Mouse (Mus musculus): Measurements from ENCODE around the gene Gm6401. TPM values are rescaled to one million over a fixed set of nuclear protein-coding genes. Genes with fewer than 3 reads are reported as not detected.
"Not testable (repeated sequence)": the region's sequence is repeated elsewhere in the genome, so short reads cannot be mapped to it uniquely, and the experiment has no call there.

Gm6401 gene
- not detected in 2 replicates for polyA plus RNA-seq (2015; fragmentation: Nextera tagmentation; extraction: Ambion mirVana)

- H3K27ac ChIP-seq (ENCODE audit: low read length); H3K4me2 ChIP-seq (ENCODE audit: low read length); H3K27me3 ChIP-seq (replicated peaks; ENCODE audit: control insufficient read depth, insufficient read depth, low read length); H3K9ac ChIP-seq (replicated peaks; ENCODE audit: low read depth, low read length); H3K36me3 ChIP-seq (ENCODE audit: control insufficient read depth, insufficient read depth); H3K4me1 ChIP-seq (replicated peaks; ENCODE audit: control insufficient read depth, insufficient read depth, low read length); H3K4me3 ChIP-seq (replicated peaks; ENCODE audit: low read length); H3K9me3 ChIP-seq (ENCODE audit: control insufficient read depth, low read length); ATAC-seq: not testable (repeated sequence)
- 75% methylated on average over 1 of the region's 1 CpGs for WGBS
Measured at GRCm38 (mm10) chr14:41967827-41968226, at the start of gene Gm6401. TSS of gene Gm6401 (minus strand) at chr14:41967927.

DNA sequence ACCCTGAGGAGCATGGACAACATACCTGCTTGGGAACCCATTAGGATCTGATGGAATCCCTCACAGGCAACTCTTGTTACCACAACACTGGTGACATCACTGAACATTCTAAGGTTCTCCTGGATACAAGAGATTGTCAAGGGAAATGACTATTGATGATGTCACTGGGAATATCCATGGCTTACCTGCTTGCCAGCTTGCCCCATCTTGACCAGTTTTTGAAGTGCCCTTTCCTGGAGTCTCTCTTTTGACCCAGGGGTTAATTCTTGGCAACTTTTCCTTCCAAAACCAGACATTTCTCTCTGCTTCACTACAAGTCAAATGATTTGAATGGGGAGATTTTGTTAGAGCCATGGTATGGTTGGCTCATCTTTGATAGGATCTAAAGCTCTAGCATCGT lies 15.5 kb upstream of the Gm6401 start, which contains the start of gene Gm3543:
Gene Gm3543, minus strand, starts transcription at position 101 of the 400 bp plus-strand sequence.
- not testable (repeated sequence) for H3K36me3 ChIP-seq (ENCODE audit: control insufficient read depth, insufficient read depth); H3K4me3 ChIP-seq (replicated peaks; ENCODE audit: low read length); H3K4me2 ChIP-seq (ENCODE audit: low read length); ATAC-seq; H3K27me3 ChIP-seq (replicated peaks; ENCODE audit: control insufficient read depth, insufficient read depth, low read length); H3K27ac ChIP-seq (ENCODE audit: low read length); H3K9me3 ChIP-seq (ENCODE audit: control insufficient read depth, low read length); H3K4me1 ChIP-seq (replicated peaks; ENCODE audit: control insufficient read depth, insufficient read depth, low read length); H3K9ac ChIP-seq (replicated peaks; ENCODE audit: low read depth, low read length)
- WGBS: no CpG with 5 or more reads among the region's 1 CpGs

GRCm38 (mm10) chr14:41968596-41968995 lies 869 bp upstream of the Gm6401 start:
- H3K9ac ChIP-seq (replicated peaks; ENCODE audit: low read depth, low read length); H3K36me3 ChIP-seq (ENCODE audit: control insufficient read depth, insufficient read depth); H3K27me3 ChIP-seq (replicated peaks; ENCODE audit: control insufficient read depth, insufficient read depth, low read length); H3K27ac ChIP-seq (ENCODE audit: low read length); H3K9me3 ChIP-seq (ENCODE audit: control insufficient read depth, low read length); H3K4me2 ChIP-seq (ENCODE audit: low read length); ATAC-seq; H3K4me1 ChIP-seq (replicated peaks; ENCODE audit: control insufficient read depth, insufficient read depth, low read length); H3K4me3 ChIP-seq (replicated peaks; ENCODE audit: low read length): not testable (repeated sequence)
- WGBS: 62% methylated on average over 3 of the region's 3 CpGs

GRCm38 (mm10) chr14:41964095-41964494 lies 3.6 kb downstream of the Gm6401 start:
- 77% methylated on average over 4 of the region's 4 CpGs for WGBS
- not testable (repeated sequence) for H3K27me3 ChIP-seq (replicated peaks; ENCODE audit: control insufficient read depth, insufficient read depth, low read length); H3K9me3 ChIP-seq (ENCODE audit: control insufficient read depth, low read length); H3K9ac ChIP-seq (replicated peaks; ENCODE audit: low read depth, low read length); H3K4me3 ChIP-seq (replicated peaks; ENCODE audit: low read length); H3K36me3 ChIP-seq (ENCODE audit: control insufficient read depth, insufficient read depth); ATAC-seq; H3K4me2 ChIP-seq (ENCODE audit: low read length); H3K4me1 ChIP-seq (replicated peaks; ENCODE audit: control insufficient read depth, insufficient read depth, low read length); H3K27ac ChIP-seq (ENCODE audit: low read length)

- not testable (repeated sequence) for H3K4me2 ChIP-seq (ENCODE audit: low read length); H3K36me3 ChIP-seq (ENCODE audit: control insufficient read depth, insufficient read depth); H3K4me1 ChIP-seq (replicated peaks; ENCODE audit: control insufficient read depth, insufficient read depth, low read length); H3K9ac ChIP-seq (replicated peaks; ENCODE audit: low read depth, low read length); H3K4me3 ChIP-seq (replicated peaks; ENCODE audit: low read length); H3K27ac ChIP-seq (ENCODE audit: low read length); H3K9me3 ChIP-seq (ENCODE audit: control insufficient read depth, low read length); ATAC-seq; H3K27me3 ChIP-seq (replicated peaks; ENCODE audit: control insufficient read depth, insufficient read depth, low read length)
- 80% methylated on average over 1 of the region's 2 CpGs for WGBS
Measured at GRCm38 (mm10) chr14:41943695-41944094, 24.0 kb downstream of the Gm6401 start, which contains the start of gene 1700024B05Rik. TSS of gene 1700024B05Rik (plus strand) at chr14:41943995.

DNA sequence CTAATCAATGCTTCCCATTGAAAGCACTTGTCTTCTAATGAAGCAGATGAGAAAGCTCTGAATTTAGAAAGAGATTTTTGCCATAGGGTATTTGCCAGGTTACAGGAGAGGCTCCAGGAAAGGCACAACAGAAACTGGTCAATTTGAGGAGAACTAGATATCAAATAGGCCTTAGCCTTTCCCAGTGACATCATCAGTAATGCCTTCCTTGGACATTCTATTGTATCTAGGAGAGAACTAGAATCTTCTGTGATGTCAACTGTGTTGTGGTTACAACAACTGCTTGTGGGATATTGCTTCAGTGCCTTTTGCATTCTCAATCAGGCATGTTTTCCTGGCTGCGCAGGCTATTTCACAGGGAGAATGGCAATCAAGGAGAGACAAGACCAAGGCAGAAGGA lies 43.1 kb downstream of the Gm6401 start, which contains the start of gene 1700049E17Rik1:
Gene 1700049E17Rik1, plus strand, starts transcription at position 301 of the 400 bp plus-strand sequence.
- H3K27ac ChIP-seq (ENCODE audit: low read length); ATAC-seq; H3K36me3 ChIP-seq (ENCODE audit: control insufficient read depth, insufficient read depth); H3K9ac ChIP-seq (replicated peaks; ENCODE audit: low read depth, low read length); H3K4me2 ChIP-seq (ENCODE audit: low read length); H3K9me3 ChIP-seq (ENCODE audit: control insufficient read depth, low read length); H3K4me3 ChIP-seq (replicated peaks; ENCODE audit: low read length); H3K27me3 ChIP-seq (replicated peaks; ENCODE audit: control insufficient read depth, insufficient read depth, low read length); H3K4me1 ChIP-seq (replicated peaks; ENCODE audit: control insufficient read depth, insufficient read depth, low read length): not testable (repeated sequence)
- no CpG with 5 or more reads among the region's 1 CpGs for WGBS

Other genes starting within 250 kb of the Gm6401 start
- not detected in 2 replicates for gene Gm7929, start 217.3 kb downstream of the Gm6401 start, polyA plus RNA-seq (2015; fragmentation: Nextera tagmentation; extraction: Ambion mirVana)
- not detected in 2 replicates for gene Gm47189, start 195.5 kb downstream of the Gm6401 start, polyA plus RNA-seq (2015; fragmentation: Nextera tagmentation; extraction: Ambion mirVana)
- not detected in 2 replicates for gene Gm7980, start 60.6 kb downstream of the Gm6401 start, polyA plus RNA-seq (2015; fragmentation: Nextera tagmentation; extraction: Ambion mirVana)
- not detected in 2 replicates for gene 1700049E17Rik1, start 43.0 kb downstream of the Gm6401 start, polyA plus RNA-seq (2015; fragmentation: Nextera tagmentation; extraction: Ambion mirVana)
- not detected in 2 replicates for gene 1700024B05Rik, start 23.9 kb downstream of the Gm6401 start, polyA plus RNA-seq (2015; fragmentation: Nextera tagmentation; extraction: Ambion mirVana)
- not detected in 2 replicates for gene Gm3543, start 15.4 kb upstream of the Gm6401 start, polyA plus RNA-seq (2015; fragmentation: Nextera tagmentation; extraction: Ambion mirVana)
- not detected in 2 replicates for gene Gm7951, start 149.4 kb upstream of the Gm6401 start, polyA plus RNA-seq (2015; fragmentation: Nextera tagmentation; extraction: Ambion mirVana)
- gene Gm17027, start 194.7 kb upstream of the Gm6401 start, polyA plus RNA-seq (2015; fragmentation: Nextera tagmentation; extraction: Ambion mirVana): not detected in 2 replicates
- gene Gm3573, start 222.9 kb upstream of the Gm6401 start, polyA plus RNA-seq (2015; fragmentation: Nextera tagmentation; extraction: Ambion mirVana): not detected in 2 replicates